Comparison of ENCODE assay signal across 16 mouse cellular contexts in genomic region chr8:120724096-120724495, GRCm38 (mm10). TPM values are rescaled to one million over a fixed set of nuclear protein-coding genes. Genes with fewer than 3 reads are reported as not detected.
DNase-seq lines count a peak whose midpoint lies in the region; ATAC-seq and TF ChIP-seq lines count a peak whose summit lies in the region.
"Not testable (repeated sequence)": the region's sequence is repeated elsewhere in the genome, so short reads cannot be mapped to it uniquely, and the experiment has no call there.
"Had no signal": no experiment of that assay in that cellular context is flagged by ENCODE, and none has a peak within 500 bp of the region (broad histone marks: within the 10 kb centered on the region; RNA-seq: fewer than 3 reads in every experiment).

No protein-coding gene starts in this region.

- H3K4me2 ChIP-seq in kidney, postnatal 0 days (ENCODE audit: low read length), result not testable (repeated sequence)

- WGBS in heart, adult 2 months, result 94% methylated on average over 4 of the region's 4 CpGs
- WGBS in kidney, postnatal 0 days, result 85% methylated on average over 2 of the region's 4 CpGs
- WGBS in lung, adult 2 months, result 95% methylated on average over 4 of the region's 4 CpGs

- not testable (repeated sequence) for H3K4me3 ChIP-seq in heart, adult 2 months; kidney, postnatal 0 days (replicated peaks; ENCODE audit: low read depth, low read length); lung, adult 2 months (replicated peaks; ENCODE audit: extremely low read depth, low read depth, low read length)

- H3K27me3 ChIP-seq in heart, adult 2 months (ENCODE audit: control insufficient read depth, insufficient read depth, low read length); kidney, postnatal 0 days (ENCODE audit: insufficient read depth, low read length): not testable (repeated sequence)

- not testable (repeated sequence) for H3K79me2 ChIP-seq in heart, adult 2 months (replicated peaks; ENCODE audit: control insufficient read depth, insufficient read depth, low read length)

- ATAC-seq in kidney, postnatal 0 days (replicated peaks; ENCODE audit: low FRiP score, low read depth), result not testable (repeated sequence)

- H3K27ac ChIP-seq in heart, adult 2 months; kidney, postnatal 0 days: not testable (repeated sequence)

- not testable (repeated sequence) for H3K4me1 ChIP-seq in heart, adult 2 months (ENCODE audit: control insufficient read depth, insufficient read depth, low read length); kidney, postnatal 0 days (replicated peaks; ENCODE audit: insufficient read depth, low read length); lung, adult 2 months (ENCODE audit: control insufficient read depth, insufficient read depth, low read length)

- peak; percentile 44 for TF ChIP-seq CTCF in heart, adult 2 months (IDR thresholded peaks at IDR 0.05)
- peak; percentile 46 for TF ChIP-seq CTCF in kidney, postnatal 0 days (IDR thresholded peaks at IDR 0.05; ENCODE audit: low read depth)
- 0 out of 2 replicates have a peak, but pooled peaks have one; percentile 1 for TF ChIP-seq CTCF in lung, adult 2 months (IDR thresholded peaks at IDR 0.05; ENCODE audit: insufficient read depth, low read length)

- not testable (repeated sequence) for TF ChIP-seq EP300 in heart, adult 2 months (IDR thresholded peaks at IDR 0.05; ENCODE audit: insufficient read depth, low read depth, low read length)

- DNase-seq in CD4-positive helper T cell, adult 2 months (ENCODE audit: low read depth, low spot score), result peak; percentile 26
- DNase-seq in ES-CJ7 (ENCODE audit: low read depth, low spot score) (peak; percentile 88), WW6 (ENCODE audit: low read depth, low spot score) (peak; percentile 60)
- DNase-seq in heart, adult 2 months; kidney, postnatal 0 days (ENCODE audit: low spot score); lung, adult 2 months: not testable (repeated sequence)
- DNase-seq in naive thymus-derived CD4-positive, alpha-beta T cell, adult 2 months (ENCODE audit: low read depth), result peak; percentile 47

- not testable (repeated sequence) for H3K9me3 ChIP-seq in kidney, postnatal 0 days (replicated peaks; ENCODE audit: low read length)

- intact Hi-C loops in heart, adult 2 months (cut with DNase I), result not testable (repeated sequence)

- not testable (repeated sequence) for H3K9ac ChIP-seq in heart, adult 2 months (ENCODE audit: low read depth, low read length); kidney, postnatal 0 days (ENCODE audit: low read depth, low read length)

- not testable (repeated sequence) for H3K36me3 ChIP-seq in heart, adult 2 months (ENCODE audit: control insufficient read depth, insufficient read depth, low read length); kidney, postnatal 0 days (ENCODE audit: insufficient read depth, low read length)

- not testable (repeated sequence) for TF ChIP-seq POLR2A in heart, adult 2 months (IDR thresholded peaks at IDR 0.05; ENCODE audit: insufficient read depth, low read depth, low read length); lung, adult 2 months (IDR thresholded peaks at IDR 0.05; ENCODE audit: borderline replicate concordance, extremely low read depth, low read depth, low read length)

RNA-seq across cellular contexts. Expression of gene Irf8, which starts 12.1 kb away (rescaled TPM):
- total RNA-seq in heart, adult 2 months (2021), result 1 to 10 TPM; 3.6 to 3.8 TPM
- 4.2 and 4.9 TPM in 2 replicates for polyA plus RNA-seq in heart, adult 2 months (2012; rRNA removed)
- 15.7 TPM in 2 replicates for polyA plus RNA-seq in kidney, postnatal 0 days (2015; fragmentation: Nextera tagmentation; extraction: Ambion mirVana)
- polyA plus RNA-seq in lung, adult 2 months (2012; rRNA removed), result 38.6 and 44.7 TPM in 2 replicates

RNA-seq across cellular contexts. Expression of gene Emc8, which starts 55.7 kb away (rescaled TPM):
- 10 to 100 TPM; 42.2 to 46.3 TPM for total RNA-seq in heart, adult 2 months (2021)
- polyA plus RNA-seq in heart, adult 2 months (2012; rRNA removed), result 34.1 and 36.9 TPM in 2 replicates
- 210 and 213 TPM in 2 replicates for polyA plus RNA-seq in kidney, postnatal 0 days (2015; fragmentation: Nextera tagmentation; extraction: Ambion mirVana)
- 56.8 and 71.2 TPM in 2 replicates for polyA plus RNA-seq in lung, adult 2 months (2012; rRNA removed)

RNA-seq across cellular contexts. Expression of gene Cox4i1, which starts 56.1 kb away (rescaled TPM):
- 1,000 to 10,000 TPM; 4,113 to 4,965 TPM for total RNA-seq in heart, adult 2 months (2021)
- polyA plus RNA-seq in heart, adult 2 months (2012; rRNA removed), result 4,656 and 4,851 TPM in 2 replicates
- 2,057 and 2,086 TPM in 2 replicates for polyA plus RNA-seq in kidney, postnatal 0 days (2015; fragmentation: Nextera tagmentation; extraction: Ambion mirVana)
- 606 and 728 TPM in 2 replicates for polyA plus RNA-seq in lung, adult 2 months (2012; rRNA removed)

RNA-seq across cellular contexts. Expression of gene Gm27021, which starts 56.2 kb away (rescaled TPM):
- total RNA-seq in heart, adult 2 months (2021), result not detected
- polyA plus RNA-seq in heart, adult 2 months (2012; rRNA removed), result not detected in 2 replicates
- 3.2 and 4.0 TPM in 2 replicates for polyA plus RNA-seq in kidney, postnatal 0 days (2015; fragmentation: Nextera tagmentation; extraction: Ambion mirVana)
- 0.92 and 1.3 TPM in 2 replicates for polyA plus RNA-seq in lung, adult 2 months (2012; rRNA removed)
- total RNA-seq: adrenal gland, postnatal 14 days; gastrocnemius, adult 18-20 months; gastrocnemius, postnatal 36 days; heart, adult 18-20 months; heart, postnatal 4 days; layer of hippocampus, postnatal 36 days; monocyte, adult 5-6 weeks had no signal
- polyA plus RNA-seq: CD4-positive, CD25-positive, alpha-beta regulatory T cell, adult 4 months; heart, embryonic 12.5 days had no signal
